Mouse (Mus musculus): Measurements from ENCODE around the gene Pomp.

GRCm38 (mm10) chr5:147812255-147813040, 47.8 kb upstream of the Pomp start:
- TF ChIP-seq CTCF (IDR thresholded peaks at IDR 0.05; ENCODE audit: borderline replicate concordance, control insufficient read depth, extremely low read depth, insufficient read depth, low read length, poor library complexity) (no peak), POLR2A (IDR thresholded peaks at IDR 0.05; ENCODE audit: control insufficient read depth, extremely low read depth, insufficient read depth, low read length, poor library complexity) (no peak)

Data from thymus, adult 2 months (tissue).